Mouse (Mus musculus): ENCODE measurements around the gene Rlbp1.

Gene Rlbp1

DNA sequence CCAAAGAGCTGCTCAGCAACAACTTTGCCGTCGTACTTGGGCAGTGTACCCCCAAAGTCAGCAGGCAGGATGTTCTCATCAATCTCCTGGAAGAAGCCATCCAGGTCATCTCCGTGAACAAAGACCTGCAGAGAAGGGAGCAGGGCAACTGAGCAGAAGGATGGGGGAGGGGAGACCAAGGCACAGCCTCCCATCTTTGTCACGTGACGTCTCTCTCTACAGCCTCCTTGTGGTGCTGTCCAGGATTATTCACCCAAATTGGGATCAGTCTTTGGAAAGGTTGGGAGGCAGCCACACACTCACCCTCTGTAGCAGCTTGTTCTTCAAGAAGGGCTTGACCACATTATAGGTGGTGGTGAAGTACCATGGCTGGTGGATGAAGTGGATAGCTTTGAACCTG lies 11.3 kb downstream of the Rlbp1 start:
- peak; percentile 30 for DNase-seq

DNA sequence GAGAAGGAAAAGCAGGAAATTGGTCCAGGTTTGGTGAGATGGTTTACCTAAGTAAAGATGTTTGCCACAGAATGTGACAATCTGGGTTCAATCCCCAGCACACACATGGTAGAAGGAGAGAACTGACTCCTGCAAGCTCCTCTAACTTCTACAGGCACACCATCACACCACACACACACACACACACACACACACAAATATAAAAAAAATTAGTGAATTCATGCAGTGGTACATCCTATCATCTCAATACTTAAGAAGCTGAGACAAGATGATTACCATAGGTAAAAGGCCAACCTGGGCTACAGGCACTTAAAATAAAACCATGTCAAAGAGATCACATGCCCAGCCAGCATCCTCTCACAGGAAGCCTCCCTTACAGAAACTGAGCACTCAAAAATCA lies 12.8 kb downstream of the Rlbp1 start:
- DNase-seq: no peak

DNA sequence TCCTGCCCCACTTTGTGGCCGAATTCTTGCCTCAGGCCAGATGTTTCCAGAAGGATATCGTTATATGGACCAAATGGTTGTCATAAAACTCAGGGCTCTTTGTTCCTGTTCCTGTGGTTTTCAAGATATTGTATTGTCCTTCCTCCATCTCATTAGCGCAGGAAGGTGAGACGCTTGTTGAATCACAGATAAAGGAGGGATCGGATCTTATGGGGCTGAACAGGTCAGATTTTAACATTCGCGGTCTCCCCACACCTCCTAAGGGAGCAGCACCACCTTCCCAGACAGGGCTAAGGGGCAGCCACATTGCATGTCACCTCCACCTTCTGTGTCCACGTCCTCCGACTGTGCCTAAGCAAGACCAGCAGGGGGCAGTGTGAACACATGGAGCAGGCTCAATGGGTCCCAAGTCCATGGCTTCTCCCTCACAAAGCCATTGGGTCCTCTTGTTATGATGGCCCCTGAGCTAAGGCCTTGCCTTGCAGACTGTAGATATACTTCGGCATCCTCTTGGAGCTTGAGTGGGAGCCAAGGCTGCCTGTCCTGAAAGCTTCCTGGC lies 15.4 kb downstream of the Rlbp1 start:
- DNase-seq: peak; percentile 89

DNA sequence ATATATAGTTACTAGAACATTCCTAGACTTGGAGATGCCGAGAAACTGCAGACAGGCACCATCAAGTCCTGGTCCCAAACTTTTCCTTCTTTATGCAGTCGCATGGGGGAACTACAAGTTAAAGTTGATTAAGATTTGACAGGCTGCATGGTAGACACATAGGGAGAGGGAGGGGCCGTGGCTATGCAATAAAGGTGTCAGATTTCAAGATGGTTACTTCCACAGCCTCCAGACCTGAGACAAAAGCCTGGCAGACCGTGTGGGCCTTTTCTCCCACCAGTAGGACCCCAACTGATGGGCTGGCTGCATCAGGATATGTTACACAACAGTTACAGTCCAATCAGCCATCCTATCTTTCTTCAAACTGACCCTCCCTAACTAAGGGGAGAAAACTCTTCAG lies 17.4 kb downstream of the Rlbp1 start:
- no peak for DNase-seq

- no peak for DNase-seq
Observed at GRCm38 (mm10) chr7:79368664-79369063, 18.2 kb downstream of the Rlbp1 start.

- peak; percentile 84 for DNase-seq
Observed at GRCm38 (mm10) chr7:79363370-79364043, 23.3 kb downstream of the Rlbp1 start.

DNA sequence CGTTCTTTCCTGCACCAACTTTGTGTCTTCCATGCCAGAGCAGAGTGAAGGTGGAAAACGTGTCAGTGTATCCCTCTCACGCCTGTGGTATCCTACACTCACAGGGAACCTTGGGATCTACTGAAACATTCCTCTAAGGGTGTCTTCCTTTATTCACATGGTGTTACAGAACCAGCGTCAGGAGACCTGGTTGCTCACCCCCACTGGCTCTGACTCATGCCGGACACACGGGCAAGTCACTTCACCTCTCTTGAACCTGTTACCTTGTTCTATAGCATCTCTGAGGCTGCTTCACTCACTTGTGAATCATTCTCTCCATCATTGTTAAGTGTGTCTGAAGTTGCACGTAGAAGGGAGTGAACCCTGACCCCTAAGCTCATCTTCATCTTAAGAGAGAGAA lies 24.0 kb downstream of the Rlbp1 start:
- no peak for DNase-seq

- peak; percentile 85 for DNase-seq
Observed at GRCm38 (mm10) chr7:79362208-79362607, 24.6 kb downstream of the Rlbp1 start.

- DNase-seq: peak; percentile 56
Observed at GRCm38 (mm10) chr7:79360056-79360455, 26.8 kb downstream of the Rlbp1 start.

DNA sequence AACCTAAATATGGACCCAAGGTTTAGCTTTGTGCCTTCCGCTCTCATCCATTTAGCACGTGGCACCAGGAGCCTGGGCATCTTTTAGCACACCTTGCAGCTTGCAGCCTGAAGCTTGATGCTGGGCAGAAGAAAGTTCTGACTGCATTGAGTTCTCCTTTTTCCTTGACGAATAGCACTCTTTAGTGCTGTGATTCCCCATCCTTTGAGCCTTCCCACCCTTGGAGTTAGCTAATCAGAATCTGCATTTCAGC lies 27.7 kb downstream of the Rlbp1 start:
- no peak for DNase-seq

DNA sequence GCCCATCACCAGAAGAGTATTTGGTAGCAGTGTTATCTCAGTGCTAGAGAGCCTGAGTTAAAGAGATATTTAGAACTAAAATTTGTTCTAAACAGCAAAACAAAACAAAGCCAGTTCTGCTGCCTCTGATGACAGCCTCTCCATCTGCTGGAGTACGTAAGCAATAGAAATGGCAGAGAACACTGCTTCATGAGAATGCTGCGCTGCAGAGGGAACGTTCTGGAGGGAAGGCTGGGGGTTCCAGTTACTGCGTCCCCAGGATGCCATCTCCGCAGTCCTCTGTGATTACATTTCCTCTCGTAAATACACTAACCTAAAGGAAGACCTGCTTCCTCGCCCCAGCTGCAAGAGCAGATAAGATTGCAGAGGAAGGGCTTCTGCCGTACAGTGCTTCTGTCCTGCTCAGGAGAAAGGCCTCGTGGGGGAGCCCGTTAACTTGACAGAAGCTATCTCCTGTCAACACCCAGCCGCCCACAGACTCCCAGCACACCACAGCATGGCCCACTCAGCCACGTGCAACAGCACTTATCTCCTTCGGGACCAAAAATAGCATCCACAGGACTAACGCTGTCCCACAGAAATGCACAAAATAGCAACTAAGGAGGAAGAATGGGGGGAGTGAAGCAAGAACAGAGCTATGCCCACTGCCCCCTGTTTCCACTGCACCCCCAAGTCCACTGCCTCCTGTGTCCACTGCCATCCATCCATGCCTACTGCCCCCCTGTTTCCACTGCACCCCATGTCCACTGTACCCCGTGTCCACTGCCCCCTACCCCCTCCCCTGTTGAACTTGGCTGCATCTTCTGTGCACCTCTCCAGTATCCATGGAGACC lies 28.3 kb downstream of the Rlbp1 start:
- DNase-seq: no peak

- peak; percentile 90 for DNase-seq
Observed at GRCm38 (mm10) chr7:79349738-79350386, 37.0 kb downstream of the Rlbp1 start.

DNA sequence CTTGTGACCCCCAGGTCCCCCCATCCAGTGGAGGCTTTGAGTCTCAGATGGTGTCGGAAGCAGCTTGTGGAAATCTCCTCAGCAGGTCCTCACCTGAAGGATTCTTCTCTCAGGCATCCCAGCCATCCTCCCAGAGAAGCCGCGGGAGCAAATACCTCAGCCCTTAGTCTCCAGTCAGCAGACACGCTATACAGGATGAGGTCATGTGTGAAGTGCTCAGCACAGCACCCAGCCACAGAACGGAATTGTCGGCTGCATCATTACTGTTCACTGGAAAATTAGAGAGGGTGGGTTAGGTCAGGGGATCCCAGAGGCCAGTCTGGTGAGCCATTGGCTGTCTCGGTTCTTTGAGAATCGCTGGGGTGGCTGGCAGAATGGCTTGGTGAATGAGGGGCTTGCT lies 38.0 kb downstream of the Rlbp1 start:
- DNase-seq: no peak

- no peak for DNase-seq
Observed at GRCm38 (mm10) chr7:79347108-79347813, 39.6 kb downstream of the Rlbp1 start.

GRCm38 (mm10) chr7:79346555-79347075 lies 40.2 kb downstream of the Rlbp1 start:
- no peak for DNase-seq

- DNase-seq: peak; percentile 67
Observed at GRCm38 (mm10) chr7:79345902-79346301, 40.9 kb downstream of the Rlbp1 start.

DNA sequence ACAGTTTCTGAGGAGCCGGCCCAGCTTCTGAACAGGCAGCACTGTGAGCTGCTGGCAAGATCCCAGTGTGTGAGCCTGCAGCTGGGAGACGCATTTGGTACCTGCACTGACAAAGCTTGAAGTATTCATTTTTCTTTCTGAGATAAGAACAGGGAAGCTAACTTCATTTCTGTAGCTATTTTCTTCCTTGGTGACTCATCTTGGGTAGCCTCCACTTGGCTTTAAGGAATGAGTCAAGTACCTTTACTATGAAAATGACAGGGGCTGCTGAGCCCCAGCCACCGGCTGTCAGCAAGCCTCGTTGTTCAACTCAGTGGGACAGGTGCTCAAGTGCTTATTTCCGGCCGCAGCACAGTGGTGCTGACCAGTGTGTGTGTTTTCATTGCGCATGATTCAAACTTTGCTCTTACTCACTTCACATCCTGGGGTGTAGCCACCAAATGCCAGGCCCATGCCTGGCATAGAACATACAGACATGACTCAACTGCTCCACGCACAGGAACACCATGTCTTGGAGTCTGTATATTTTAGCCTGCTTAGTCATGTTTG lies 50.4 kb downstream of the Rlbp1 start:
- DNase-seq: no peak

DNA sequence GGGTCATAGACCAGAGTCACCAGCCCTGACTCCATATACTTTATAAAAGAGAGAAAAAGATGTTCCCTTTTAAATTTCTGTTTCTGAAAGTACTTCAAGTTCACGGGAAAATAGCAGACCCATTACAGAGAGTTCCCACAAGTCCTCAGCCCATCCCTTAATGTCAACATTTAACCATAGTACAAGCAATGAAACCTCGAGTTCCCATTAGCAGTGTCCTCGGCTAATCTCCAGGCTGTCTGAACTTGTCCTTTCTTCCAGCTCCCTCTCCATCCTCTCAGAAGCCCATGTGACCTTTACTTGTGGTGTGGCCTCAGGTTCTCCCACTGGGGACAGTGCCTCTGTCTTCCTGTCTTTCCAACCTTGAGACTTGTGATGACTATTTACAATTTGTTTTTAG lies 53.4 kb downstream of the Rlbp1 start:
- DNase-seq: no peak

DNA sequence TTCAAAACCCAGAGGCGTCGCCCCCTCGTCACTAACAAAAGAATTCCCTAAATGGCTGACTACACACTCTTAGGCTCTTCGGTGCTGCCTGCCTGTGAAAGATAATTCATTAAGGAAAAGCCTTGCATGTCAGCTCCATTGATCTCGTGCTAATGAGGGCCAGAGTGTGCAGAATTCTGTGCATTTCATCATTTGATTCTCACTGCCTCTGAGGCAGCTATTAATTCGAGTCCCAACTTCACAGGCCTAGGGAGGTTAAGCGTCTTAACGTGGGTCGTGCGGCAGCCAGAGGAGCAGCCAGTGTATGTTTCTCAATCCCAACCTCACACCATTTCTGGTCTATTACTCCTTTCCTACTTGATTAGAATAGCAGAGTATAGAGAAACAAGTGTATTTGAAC lies 55.7 kb downstream of the Rlbp1 start:
- no peak for DNase-seq

- no peak for DNase-seq
Observed at GRCm38 (mm10) chr7:79328769-79329168, 58.1 kb downstream of the Rlbp1 start.
